Mouse (Mus musculus) limb, embryonic 13.5 days (tissue): ENCODE data around the gene Itgb5. TPM values are rescaled to one million over a fixed set of nuclear protein-coding genes. Genes with fewer than 3 reads are reported as not detected.

Source experiments
- ATAC-seq: fragments of 200-750 bp; cut with Nextera tagmentation; 2 replicates; pipeline ENCODE4 v1.8.0; 2017; ENCODE audit warnings: low read depth, moderate number of reproducible peaks, moderate TSS enrichment; ENCODE audit not compliant: low FRiP score
- H3K27ac ChIP-seq: fragments of 300-500 bp; sonication (generic); 2 replicates; pipeline ENCODE4 v1.5.1; 2015; ENCODE audit warnings: inconsistent platforms, mild to moderate bottlenecking, moderate library complexity
- H3K27me3 ChIP-seq: fragments of 300-500 bp; sonication (generic); 2 replicates; pipeline ENCODE4 v1.6.1; 2015; ENCODE audit warnings: mild to moderate bottlenecking, inconsistent platforms
- H3K36me3 ChIP-seq: fragments of 300-500 bp; sonication (generic); 2 replicates; pipeline ENCODE4 v1.6.1; 2015; ENCODE audit warnings: inconsistent platforms, mild to moderate bottlenecking, moderate library complexity
- H3K4me1 ChIP-seq: fragments of 300-500 bp; sonication (generic); 2 replicates; pipeline ENCODE4 v1.6.1; 2015; ENCODE audit warnings: inconsistent platforms
- H3K4me2 ChIP-seq: fragments of 300-500 bp; sonication (generic); replicated peaks from 2 replicates; pipeline ENCODE4 v1.6.1; 2015; ENCODE audit warnings: inconsistent platforms, mild to moderate bottlenecking, moderate library complexity
- H3K4me3 ChIP-seq: fragments of 300-500 bp; sonication (generic); 2 replicates; pipeline ENCODE4 v1.5.1; 2015; ENCODE audit warnings: moderate library complexity, mild to moderate bottlenecking, inconsistent platforms
- H3K9ac ChIP-seq: fragments of 300-500 bp; sonication (generic); 2 replicates; pipeline ENCODE4 v1.6.1; 2015; ENCODE audit warnings: mild to moderate bottlenecking, inconsistent platforms
- H3K9me3 ChIP-seq: fragments of 300-500 bp; sonication (generic); 2 replicates; pipeline ENCODE4 v1.6.1; 2016; ENCODE audit warnings: inconsistent platforms
- WGBS: fragments of 180-500 bp; shearing (Covaris S2); methylation state at CpG from one replicate; pipeline ENCODE4 v1.1.7; 2015; 5-methylcytosine and 5-hydroxymethylcytosine counted together
- polyA plus RNA-seq: library from polyadenylated mRNA; unstranded; fragments of >200 nt; fragmentation: Nextera tagmentation; extraction: Ambion mirVana; gene quantifications from 2 replicates; pipeline ENCODE4 v1.2.1, GENCODE M21; 2015

Gene Itgb5
- polyA plus RNA-seq, 1 experiment from 2014 or later: 59.6 TPM

DNA sequence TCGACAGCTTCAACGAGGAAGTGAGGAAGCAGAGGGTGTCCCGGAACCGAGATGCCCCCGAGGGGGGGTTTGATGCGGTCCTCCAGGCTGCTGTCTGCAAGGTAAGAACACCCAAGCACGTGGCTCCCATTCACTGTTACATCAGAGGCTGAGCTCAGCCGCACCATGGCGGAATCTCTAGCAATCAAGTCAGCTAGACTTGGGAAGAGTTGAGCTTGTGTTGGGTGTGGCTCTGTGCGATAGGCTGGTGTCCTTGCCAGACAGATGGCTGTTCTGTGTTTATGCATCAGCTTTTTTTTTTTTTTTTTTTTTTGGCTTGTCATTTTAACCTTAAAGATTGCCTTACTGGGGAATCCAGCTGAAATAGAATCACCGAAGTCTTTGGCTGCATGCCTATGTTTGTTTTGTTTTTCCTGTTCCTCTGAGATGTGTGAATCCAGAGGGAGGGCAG lies 55.6 kb downstream of the Itgb5 start:
- no peaks in the 10 kb centered on the region for H3K9me3 ChIP-seq
- no peak for ATAC-seq
- peaks cover 52% of the 10 kb centered on the region for H3K4me1 ChIP-seq
- no peak overlapping the region for H3K4me3 ChIP-seq
- peaks cover 12% of the 10 kb centered on the region; the same call in 1 of the 2 replicates for H3K36me3 ChIP-seq
- H3K4me2 ChIP-seq: no peak overlapping the region
- H3K27ac ChIP-seq: no peak overlapping the region
- H3K27me3 ChIP-seq: no peaks in the 10 kb centered on the region
- no peak overlapping the region for H3K9ac ChIP-seq
- WGBS: 80% methylated on average over 11 of the region's 11 CpGs

DNA sequence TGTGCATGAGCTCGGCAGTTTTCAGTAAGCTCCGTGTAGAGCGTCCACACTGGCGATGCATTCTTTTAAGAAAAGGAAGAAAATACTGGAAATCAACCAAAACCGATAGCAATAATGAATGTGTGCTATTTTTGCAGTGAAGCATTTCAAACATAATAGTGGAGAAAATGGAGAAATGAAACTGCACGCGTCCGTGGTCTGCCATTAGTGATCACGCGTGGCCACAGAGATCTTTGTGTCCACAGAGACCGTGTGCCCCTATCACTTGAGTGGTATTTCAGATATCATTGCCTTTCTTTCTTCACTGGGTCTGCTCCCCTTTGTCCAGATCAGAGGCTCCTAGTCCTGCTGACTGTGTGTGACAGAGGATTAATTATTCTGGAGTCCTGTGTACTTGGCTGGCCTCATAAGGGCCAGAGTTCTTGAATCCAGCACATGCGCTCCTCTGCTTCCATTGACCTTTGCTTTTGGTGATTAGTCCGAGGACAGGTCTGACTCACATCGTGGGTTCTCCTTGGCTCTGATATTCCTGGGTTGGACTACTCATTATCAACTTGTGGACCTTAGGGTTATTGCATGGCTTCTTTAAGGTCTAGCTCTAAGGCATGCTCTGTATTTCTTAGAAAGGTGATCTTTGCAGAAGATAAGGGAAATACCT lies 56.3 kb downstream of the Itgb5 start:
- Histone ChIP-seq H3K4me1 (peaks cover 59% of the 10 kb centered on the region), H3K4me2 (no peak overlapping the region), H3K9ac (no peak overlapping the region), H3K4me3 (no peak overlapping the region), H3K9me3 (no peaks in the 10 kb centered on the region), H3K27ac (no peak overlapping the region), H3K36me3 (peaks cover 8% of the 10 kb centered on the region; the same call in 1 of the 2 replicates), H3K27me3 (no peaks in the 10 kb centered on the region)
- ATAC-seq: no peak
- 90% methylated on average over 14 of the region's 14 CpGs for WGBS

DNA sequence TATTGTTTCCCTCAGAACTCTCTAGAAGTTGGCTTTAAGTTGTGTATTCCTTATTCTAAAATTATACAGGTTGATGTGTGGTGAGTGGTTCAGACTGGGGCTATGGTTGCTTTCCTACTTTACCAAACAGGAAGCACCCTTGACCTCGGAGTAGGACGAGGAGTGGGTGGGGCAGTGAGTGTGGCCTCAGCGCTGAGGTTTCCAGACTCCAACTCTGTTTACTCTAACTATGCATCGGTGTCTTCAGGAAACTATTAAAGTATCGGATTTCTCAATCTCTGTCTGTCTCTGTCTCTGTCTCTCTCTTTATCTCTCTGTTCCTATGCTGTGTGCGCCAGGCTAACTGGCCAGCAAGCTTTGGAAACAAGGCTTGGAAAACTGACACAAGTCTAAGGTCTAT lies 57.2 kb downstream of the Itgb5 start:
- no peak overlapping the region for H3K9ac ChIP-seq
- no peak for ATAC-seq
- WGBS: 21% methylated on average over 6 of the region's 6 CpGs
- peaks cover 68% of the 10 kb centered on the region for H3K4me1 ChIP-seq
- H3K9me3 ChIP-seq: no peaks in the 10 kb centered on the region
- H3K27me3 ChIP-seq: no peaks in the 10 kb centered on the region
- H3K4me2 ChIP-seq: no peak overlapping the region
- peaks cover 8% of the 10 kb centered on the region; the same call in 1 of the 2 replicates for H3K36me3 ChIP-seq
- no peak overlapping the region for H3K27ac ChIP-seq
- no peak overlapping the region for H3K4me3 ChIP-seq

DNA sequence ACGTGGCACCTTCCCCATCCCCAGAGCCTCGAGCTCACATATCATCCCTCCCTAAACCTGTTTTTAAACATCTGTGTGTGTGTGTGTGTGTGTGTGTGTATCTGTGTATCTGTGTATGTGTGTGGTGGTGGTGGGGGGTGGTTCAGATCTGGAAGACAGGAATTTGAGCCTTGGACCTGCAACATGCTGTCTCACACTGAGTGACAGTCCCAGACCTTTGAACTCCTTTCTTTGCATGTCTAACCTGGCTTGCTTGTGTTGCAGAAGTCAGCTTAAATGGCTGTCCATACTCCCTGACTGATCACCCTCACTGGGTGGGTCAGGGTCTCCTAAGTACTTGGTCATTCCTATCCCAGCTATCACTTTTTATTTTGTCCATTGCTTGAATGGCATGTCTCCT lies 58.5 kb downstream of the Itgb5 start:
- H3K9ac ChIP-seq: no peak overlapping the region
- peaks cover 8% of the 10 kb centered on the region; the same call in 1 of the 2 replicates for H3K36me3 ChIP-seq
- H3K9me3 ChIP-seq: no peaks in the 10 kb centered on the region
- 86% methylated on average over 2 of the region's 2 CpGs for WGBS
- no peak for ATAC-seq
- H3K4me2 ChIP-seq: no peak overlapping the region
- no peak overlapping the region for H3K27ac ChIP-seq
- H3K27me3 ChIP-seq: no peaks in the 10 kb centered on the region
- H3K4me3 ChIP-seq: no peak overlapping the region
- H3K4me1 ChIP-seq: peaks cover 71% of the 10 kb centered on the region

DNA sequence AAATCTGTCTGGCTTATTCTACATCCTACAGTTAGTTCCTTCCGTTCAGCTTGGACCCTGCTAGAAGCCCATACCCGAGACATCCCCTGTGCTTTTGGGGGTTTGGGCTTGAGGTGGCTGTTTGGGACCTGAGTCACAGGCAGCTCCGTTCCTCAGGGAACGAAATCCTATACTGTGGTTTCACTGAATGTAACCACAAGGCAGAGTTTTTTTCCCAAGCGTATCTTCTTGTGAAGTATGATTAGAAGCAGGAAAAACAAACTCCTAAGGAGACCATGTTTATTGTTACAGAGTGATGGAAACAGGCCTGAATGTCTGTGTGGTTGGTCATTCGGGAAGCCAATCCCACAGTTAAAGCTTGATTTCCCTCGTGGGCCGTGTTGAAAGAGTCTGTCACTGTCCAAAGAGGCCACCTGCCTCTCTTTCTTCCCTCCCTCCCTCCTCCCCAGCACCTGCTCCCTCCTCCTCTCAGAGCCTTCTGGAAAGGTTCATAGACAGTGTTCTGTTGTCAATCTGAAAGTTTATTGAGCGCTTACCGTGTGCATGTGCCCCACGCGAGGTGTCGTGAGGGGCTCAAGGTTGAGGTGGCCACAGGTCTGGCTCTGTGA lies 59.6 kb downstream of the Itgb5 start:
- Histone ChIP-seq H3K9ac (no peak overlapping the region), H3K27me3 (no peaks in the 10 kb centered on the region), H3K36me3 (peaks cover 8% of the 10 kb centered on the region; the same call in 1 of the 2 replicates), H3K4me2 (no peak overlapping the region), H3K9me3 (no peaks in the 10 kb centered on the region), H3K4me1 (peaks cover 61% of the 10 kb centered on the region), H3K27ac (no peak overlapping the region), H3K4me3 (no peak overlapping the region)
- WGBS: 78% methylated on average over 13 of the region's 13 CpGs
- no peak for ATAC-seq

DNA sequence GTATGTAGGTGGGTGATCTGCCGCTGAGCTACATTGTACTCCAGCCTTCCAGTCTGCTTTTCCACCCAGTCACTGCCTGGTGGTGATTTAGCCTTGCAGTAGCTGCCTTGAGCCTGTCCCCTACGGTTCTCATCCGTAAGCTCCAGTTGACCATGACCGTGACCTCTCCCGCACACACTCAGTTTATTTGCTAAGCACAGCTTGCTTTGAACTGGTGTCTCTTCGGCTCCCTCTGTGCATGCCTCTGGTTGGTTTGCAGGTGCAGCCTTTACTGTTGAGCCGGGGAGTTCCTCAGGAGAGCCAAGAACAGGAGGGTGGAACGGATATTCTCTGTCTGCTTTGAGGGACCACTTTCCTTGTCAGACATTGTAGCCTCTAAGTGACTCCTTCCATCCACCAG lies 61.6 kb downstream of the Itgb5 start:
- Histone ChIP-seq H3K4me2 (no peak overlapping the region), H3K27ac (peak overlapping the region; percentile 29; the same call in 1 of the 2 replicates)

DNA sequence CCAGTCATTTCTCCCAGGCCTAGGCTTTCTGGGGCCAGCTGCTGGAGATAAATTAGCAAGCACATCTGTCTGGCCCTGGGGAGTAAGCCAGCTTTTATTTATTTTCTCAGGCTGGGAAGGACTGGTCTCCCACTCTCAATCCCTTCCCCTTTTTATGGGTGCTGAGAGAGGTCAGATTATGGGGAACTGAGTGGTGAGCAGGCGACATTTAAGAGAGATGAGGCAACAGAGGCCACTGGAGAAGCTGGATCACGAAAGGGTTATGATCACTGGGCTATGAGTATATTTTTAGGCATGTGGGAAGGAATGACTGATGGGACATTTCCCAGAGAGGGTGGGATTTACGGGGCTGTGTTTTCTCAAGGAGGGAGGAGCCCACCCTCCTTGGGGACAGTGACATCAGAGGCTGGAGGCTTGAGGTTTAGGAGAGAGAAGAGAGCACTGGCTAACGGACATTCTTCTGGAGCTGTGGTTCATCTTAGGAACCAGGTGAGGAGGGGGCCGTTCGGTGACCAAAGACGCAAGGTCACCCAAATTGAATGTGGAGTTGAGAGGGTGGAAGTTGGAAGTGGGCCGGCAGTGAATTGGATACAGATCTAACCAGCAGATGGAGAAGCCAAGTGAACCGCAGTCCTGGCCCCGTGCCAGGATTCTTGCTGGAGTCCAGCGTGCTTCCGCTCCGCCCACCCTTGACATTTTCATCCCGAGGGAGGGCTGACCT lies 62.3 kb downstream of the Itgb5 start:
- no peaks in the 10 kb centered on the region for H3K27me3 ChIP-seq
- peaks cover 51% of the 10 kb centered on the region for H3K4me1 ChIP-seq
- no peaks in the 10 kb centered on the region for H3K36me3 ChIP-seq
- WGBS: 24% methylated on average over 14 of the region's 14 CpGs
- ATAC-seq: peak; percentile 57
- H3K4me2 ChIP-seq: peak overlapping the region; percentile 46
- no peak overlapping the region for H3K4me3 ChIP-seq
- no peaks in the 10 kb centered on the region for H3K9me3 ChIP-seq
- no peak overlapping the region for H3K9ac ChIP-seq
- H3K27ac ChIP-seq: peak overlapping the region; percentile 29; the same call in 1 of the 2 replicates

More for the DNA sequence above, 61.6 kb downstream of the Itgb5 start:
- 62% methylated on average over 8 of the region's 8 CpGs for WGBS
- Histone ChIP-seq H3K4me1 (peaks cover 57% of the 10 kb centered on the region), H3K9me3 (no peaks in the 10 kb centered on the region), H3K36me3 (no peaks in the 10 kb centered on the region), H3K9ac (no peak overlapping the region; the same call in 1 of the 2 replicates), H3K4me3 (no peak overlapping the region), H3K27me3 (no peaks in the 10 kb centered on the region)
- no peak for ATAC-seq

DNA sequence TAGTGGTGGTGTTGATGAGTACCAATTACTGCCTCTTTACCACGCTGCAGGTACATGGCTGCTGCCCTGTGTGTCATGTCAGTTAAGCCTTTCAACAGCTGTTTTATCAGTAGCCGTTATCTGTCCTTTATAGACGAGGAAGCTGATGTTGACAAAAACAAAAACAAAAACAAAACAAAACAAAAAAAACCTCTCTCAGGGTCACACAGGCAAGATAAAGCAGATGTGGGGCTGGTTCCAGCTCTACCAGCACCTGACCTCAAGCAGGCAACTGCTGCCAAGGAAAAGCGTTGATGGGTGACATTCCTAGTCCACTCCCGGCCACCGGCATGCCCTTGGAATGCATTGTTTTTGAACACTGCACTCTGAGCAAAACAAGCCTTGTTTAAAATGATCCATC lies 63.1 kb downstream of the Itgb5 start:
- peaks cover 45% of the 10 kb centered on the region for H3K4me1 ChIP-seq
- 41% methylated on average over 6 of the region's 6 CpGs for WGBS
- no peaks in the 10 kb centered on the region for H3K27me3 ChIP-seq
- H3K36me3 ChIP-seq: no peaks in the 10 kb centered on the region; the same call in 1 of the 2 replicates
- H3K4me3 ChIP-seq: no peak overlapping the region
- 0 out of 2 replicates have a peak overlapping the region, but pooled peaks have one; percentile 46 for H3K4me2 ChIP-seq
- H3K27ac ChIP-seq: peak overlapping the region; percentile 40; the same call in 1 of the 2 replicates
- no peak for ATAC-seq
- no peak overlapping the region for H3K9ac ChIP-seq
- no peaks in the 10 kb centered on the region for H3K9me3 ChIP-seq

DNA sequence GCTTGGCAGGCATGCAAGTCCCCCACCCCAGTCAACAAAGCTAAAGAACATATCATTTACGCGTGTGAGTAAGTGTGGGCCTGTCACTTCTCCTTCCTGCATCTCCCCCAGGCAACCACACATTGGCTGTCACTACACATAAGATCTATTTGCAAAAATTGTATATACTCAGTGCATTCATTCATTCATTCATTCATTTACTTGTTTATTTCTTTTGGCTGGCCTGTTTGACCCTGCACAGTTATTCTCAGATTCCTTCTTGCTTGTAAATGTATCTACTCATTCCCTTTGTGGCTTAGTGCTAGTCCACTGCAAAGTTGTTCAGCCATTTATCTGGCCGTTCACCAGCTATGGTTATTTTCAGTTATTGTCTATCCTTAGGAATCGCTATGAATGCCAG lies 64.3 kb downstream of the Itgb5 start:
- Histone ChIP-seq H3K4me3 (no peak overlapping the region), H3K27me3 (no peaks in the 10 kb centered on the region), H3K9me3 (no peaks in the 10 kb centered on the region), H3K36me3 (no peaks in the 10 kb centered on the region; the same call in 1 of the 2 replicates), H3K27ac (no peak overlapping the region), H3K9ac (no peak overlapping the region), H3K4me2 (no peak overlapping the region), H3K4me1 (peaks cover 45% of the 10 kb centered on the region)
- no peak for ATAC-seq
- WGBS: 87% methylated on average over 4 of the region's 4 CpGs

DNA sequence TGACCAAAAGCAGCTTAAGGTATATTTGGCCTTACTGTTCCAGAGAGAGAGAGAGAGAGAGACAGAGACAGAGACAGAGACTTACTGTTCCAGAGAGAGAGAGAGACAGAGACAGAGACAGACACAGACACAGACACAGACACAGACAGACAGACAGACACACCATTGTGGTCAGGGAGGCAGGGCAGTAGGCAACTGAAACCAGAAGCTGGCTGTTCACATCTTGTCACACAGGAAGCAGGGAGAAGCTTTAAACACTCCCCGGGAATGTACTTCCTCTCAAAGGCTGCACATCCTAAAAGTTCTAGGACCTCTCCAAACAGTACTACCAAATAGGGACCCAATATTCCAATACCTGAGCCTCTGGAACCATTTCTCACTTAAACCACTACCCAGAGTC lies 65.0 kb downstream of the Itgb5 start:
- WGBS: 68% methylated on average over 1 of the region's 1 CpGs
- Histone ChIP-seq H3K36me3 (peaks cover 6% of the 10 kb centered on the region; the same call in 1 of the 2 replicates), H3K9ac (no peak overlapping the region), H3K27ac (no peak overlapping the region), H3K27me3 (no peaks in the 10 kb centered on the region), H3K4me3 (no peak overlapping the region), H3K4me2 (no peak overlapping the region), H3K9me3 (no peaks in the 10 kb centered on the region), H3K4me1 (peaks cover 42% of the 10 kb centered on the region)
- ATAC-seq: no peak

DNA sequence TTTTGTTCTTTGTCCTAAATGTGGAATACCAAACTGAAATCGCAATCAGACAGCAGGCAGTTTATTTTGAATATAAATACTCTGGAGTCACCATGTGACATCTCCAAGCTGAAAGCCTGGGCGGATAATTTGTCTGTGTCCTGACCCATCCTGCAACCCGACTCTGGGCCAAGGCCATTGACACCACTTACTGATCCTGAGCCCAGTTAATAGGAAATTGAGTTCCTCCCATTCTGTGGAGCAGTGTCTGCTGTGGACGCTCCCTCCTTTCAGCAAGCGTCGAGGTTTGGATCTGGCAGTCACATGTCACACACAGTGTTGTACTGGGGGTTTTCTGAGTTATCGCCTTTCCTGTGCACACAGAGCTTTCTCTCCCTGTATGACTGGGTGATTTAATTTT lies 66.2 kb downstream of the Itgb5 start:
- H3K27ac ChIP-seq: no peak overlapping the region

DNA sequence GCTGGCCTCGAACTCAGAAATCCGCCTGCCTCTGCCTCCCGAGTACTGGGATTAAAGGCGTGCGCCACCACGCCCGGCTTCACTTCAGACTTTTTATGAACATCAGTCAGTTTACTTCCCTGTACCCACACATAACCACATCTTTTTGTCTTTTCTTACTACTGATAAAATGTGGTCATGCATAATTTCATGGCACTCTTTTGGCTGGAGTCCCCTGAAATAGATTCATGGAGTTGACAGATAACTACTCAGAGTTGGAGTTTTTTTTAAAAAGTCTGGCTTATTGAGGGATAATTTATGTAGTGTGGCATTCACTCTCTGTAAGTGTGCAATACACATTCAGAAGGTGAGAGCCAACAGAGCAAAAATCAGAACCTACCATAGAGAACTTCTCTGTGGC lies 67.3 kb downstream of the Itgb5 start:
- Histone ChIP-seq H3K4me2 (no peak overlapping the region), H3K27me3 (no peaks in the 10 kb centered on the region), H3K4me1 (peaks cover 25% of the 10 kb centered on the region), H3K36me3 (peaks cover 20% of the 10 kb centered on the region), H3K9me3 (no peaks in the 10 kb centered on the region), H3K27ac (no peak overlapping the region), H3K4me3 (no peak overlapping the region), H3K9ac (no peak overlapping the region)
- ATAC-seq: no peak
- WGBS: 97% methylated on average over 7 of the region's 7 CpGs

More for the DNA sequence above, 66.2 kb downstream of the Itgb5 start:
- no peak overlapping the region for H3K4me2 ChIP-seq
- no peak for ATAC-seq
- H3K9ac ChIP-seq: no peak overlapping the region
- H3K4me3 ChIP-seq: no peak overlapping the region
- H3K27me3 ChIP-seq: no peaks in the 10 kb centered on the region
- peaks cover 16% of the 10 kb centered on the region for H3K36me3 ChIP-seq
- H3K9me3 ChIP-seq: no peaks in the 10 kb centered on the region
- WGBS: 65% methylated on average over 7 of the region's 7 CpGs
- peaks cover 36% of the 10 kb centered on the region for H3K4me1 ChIP-seq
